Mouse (Mus musculus) hindbrain, embryonic 14.5 days (tissue): ENCODE measurements around the gene Pdzrn3. TPM values are rescaled to one million over a fixed set of nuclear protein-coding genes. Genes with fewer than 3 reads are reported as not detected.

ENCODE experiments used
- ATAC-seq: fragments of 200-750 bp; cut with Nextera tagmentation; 2 replicates; pipeline ENCODE4 v1.8.0; 2017; ENCODE audit warnings: moderate number of reproducible peaks, mild to moderate bottlenecking, moderate TSS enrichment, moderate library complexity; ENCODE audit not compliant: low FRiP score
- DNase-seq: peaks from one replicate; pipeline ENCODE4 v3.0.0-alpha.2; 2015; ENCODE audit warnings: low spot score
- H3K27ac ChIP-seq: fragments of 300-500 bp; sonication (generic); 2 replicates; pipeline ENCODE4 v1.5.1; 2014; ENCODE audit warnings: mild to moderate bottlenecking, moderate library complexity
- H3K27me3 ChIP-seq: fragments of 300-500 bp; sonication (generic); 2 replicates; pipeline ENCODE4 v1.6.1; 2014; ENCODE audit warnings: mild to moderate bottlenecking, low read length, mixed read lengths; ENCODE audit not compliant: control insufficient read depth, insufficient read depth
- H3K36me3 ChIP-seq: fragments of 300-500 bp; sonication (generic); replicated peaks from 2 replicates; pipeline ENCODE4 v1.6.1; 2014; ENCODE audit not compliant: control insufficient read depth, insufficient read depth
- H3K4me1 ChIP-seq: fragments of 300-500 bp; sonication (generic); replicated peaks from 2 replicates; pipeline ENCODE4 v1.6.1; 2014; ENCODE audit warnings: antibody characterized with exemption, low read length, mixed read lengths; ENCODE audit not compliant: control insufficient read depth, insufficient read depth
- H3K4me2 ChIP-seq: fragments of 300-500 bp; sonication (generic); replicated peaks from 2 replicates; pipeline ENCODE4 v1.6.1; 2014; ENCODE audit warnings: mild to moderate bottlenecking, moderate library complexity
- H3K4me3 ChIP-seq: fragments of 300-500 bp; sonication (generic); replicated peaks from 2 replicates; pipeline ENCODE4 v1.5.1; 2014; ENCODE audit warnings: mild to moderate bottlenecking, low read length
- H3K9ac ChIP-seq: fragments of 300-500 bp; sonication (generic); 2 replicates; pipeline ENCODE4 v1.6.1; 2014
- H3K9me3 ChIP-seq: fragments of 300-500 bp; sonication (generic); 2 replicates; pipeline ENCODE4 v1.6.1; 2016; ENCODE audit warnings: low read length; ENCODE audit not compliant: control insufficient read depth
- WGBS: fragments of 180-500 bp; shearing (Covaris S2); extraction: QIAGEN DNeasy Blood & Tissue Kit; methylation state at CpG from one replicate; pipeline ENCODE4 v1.1.7; 2014; 5-methylcytosine and 5-hydroxymethylcytosine counted together
- polyA plus RNA-seq: library from polyadenylated mRNA; unstranded; fragments of >200 nt; fragmentation: Nextera tagmentation; extraction: Ambion mirVana; gene quantifications from 2 replicates; pipeline ENCODE4 v1.2.1, GENCODE M21; 2014

Pdzrn3 gene
- polyA plus RNA-seq, 1 experiment from 2014 or later, result 23.2 TPM

DNA sequence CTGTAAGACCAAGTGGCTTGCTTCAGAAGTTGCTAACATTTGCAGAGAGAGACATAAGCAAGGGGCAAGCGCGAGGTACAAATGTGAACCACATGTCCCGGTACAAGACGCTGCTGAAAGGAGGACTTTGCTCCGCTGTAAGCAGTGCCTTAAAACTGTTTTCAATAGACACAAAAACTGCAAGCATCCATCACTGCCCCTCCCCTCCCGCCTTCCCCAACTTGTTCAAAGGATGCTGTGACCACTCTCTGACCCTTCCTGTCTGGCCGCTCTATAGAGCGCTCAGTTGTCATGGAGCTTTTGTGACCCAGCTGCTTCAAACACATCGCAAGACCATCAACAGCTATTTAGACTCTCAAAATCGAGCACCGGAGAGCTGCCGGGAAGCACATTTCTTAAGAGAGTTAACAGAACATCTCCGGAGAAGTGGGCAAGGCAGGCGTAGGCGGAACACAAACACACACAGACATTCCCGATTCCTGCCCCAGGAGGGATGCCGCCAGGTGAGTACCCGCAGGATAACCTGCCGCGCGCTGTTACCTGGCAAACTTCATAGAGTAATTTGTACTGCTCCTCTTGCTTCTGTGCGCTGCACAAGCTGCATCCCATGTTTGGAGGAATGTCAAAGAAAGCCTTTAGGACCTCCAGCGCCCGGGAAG, 179.3 kb downstream of the Pdzrn3 start:
- Histone ChIP-seq H3K4me2 (peak overlapping the region; percentile 90), H3K9ac (peak overlapping the region; percentile 57), H3K4me3 (peak overlapping the region; percentile 44), H3K27ac (peak overlapping the region; percentile 78), H3K27me3 (no peaks in the 10 kb centered on the region), H3K4me1 (peaks cover 25% of the 10 kb centered on the region; the same call in 1 of the 2 replicates), H3K36me3 (no peaks in the 10 kb centered on the region), H3K9me3 (no peaks in the 10 kb centered on the region)
- peak; percentile 61 for ATAC-seq
- DNase-seq, result no peak
- 2% methylated on average over 24 of the region's 24 CpGs for WGBS

DNA sequence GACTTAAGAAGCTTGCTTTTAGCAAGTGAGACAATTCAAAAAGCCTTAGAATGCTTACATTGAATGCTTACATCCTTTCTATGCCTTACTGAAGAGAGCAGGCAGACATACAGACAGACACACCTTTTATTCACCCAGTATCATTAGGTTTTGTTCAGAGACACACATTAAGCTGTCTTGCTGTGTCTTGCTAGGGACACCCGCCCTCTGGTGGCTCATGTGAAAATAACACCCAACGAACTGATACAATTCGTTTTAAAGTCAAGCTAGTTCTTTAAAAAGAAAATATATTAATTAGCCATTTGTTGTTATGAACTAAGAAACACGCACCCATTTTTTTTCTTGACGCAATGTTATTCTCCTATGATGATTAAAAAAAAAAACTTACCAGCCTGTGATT, 180.1 kb downstream of the Pdzrn3 start:
- WGBS, result 9% methylated on average over 5 of the region's 5 CpGs
- Histone ChIP-seq H3K27ac (peak overlapping the region; percentile 78; the same call in 1 of the 2 replicates), H3K4me3 (peak overlapping the region; percentile 44), H3K36me3 (no peaks in the 10 kb centered on the region), H3K4me2 (peak overlapping the region; percentile 90), H3K4me1 (peaks cover 28% of the 10 kb centered on the region; the same call in 1 of the 2 replicates), H3K9ac (peak overlapping the region; percentile 28; the same call in 1 of the 2 replicates), H3K9me3 (no peaks in the 10 kb centered on the region), H3K27me3 (no peaks in the 10 kb centered on the region)
- no peak for ATAC-seq
- DNase-seq, result peak; percentile 89

DNA sequence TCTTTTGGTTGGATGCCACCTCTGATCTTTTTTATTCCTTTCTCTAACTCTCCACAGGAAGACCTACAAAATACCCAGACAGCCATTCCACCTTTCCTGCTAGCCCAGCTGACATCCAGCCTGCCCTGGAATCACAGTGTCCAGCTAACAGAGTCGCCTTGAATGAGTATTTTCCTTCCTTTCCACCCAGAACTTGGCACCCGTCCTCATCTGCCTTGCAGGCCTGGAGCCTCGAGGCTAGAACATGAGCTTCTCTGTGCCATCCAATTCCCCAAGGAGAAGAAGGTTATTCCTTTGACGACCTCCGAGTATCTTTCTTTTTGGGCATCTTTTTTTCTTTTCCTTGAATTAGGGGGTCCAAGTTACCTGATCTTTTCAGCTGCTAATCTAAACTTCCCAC, 181.8 kb downstream of the Pdzrn3 start:
- no peaks in the 10 kb centered on the region for H3K27me3 ChIP-seq
- ATAC-seq (no peak), DNase-seq (no peak)
- H3K9me3 ChIP-seq, result no peaks in the 10 kb centered on the region
- no peaks in the 10 kb centered on the region for H3K36me3 ChIP-seq
- no peak overlapping the region for H3K4me3 ChIP-seq
- H3K4me2 ChIP-seq, result peak overlapping the region; percentile 90
- WGBS, result 68% methylated on average over 5 of the region's 5 CpGs
- peak overlapping the region; percentile 33; the same call in 1 of the 2 replicates for H3K27ac ChIP-seq
- 0 out of 2 replicates have a peak overlapping the region, but pooled peaks have one; percentile 28 for H3K9ac ChIP-seq
- peaks cover 28% of the 10 kb centered on the region; the same call in 1 of the 2 replicates for H3K4me1 ChIP-seq

DNA sequence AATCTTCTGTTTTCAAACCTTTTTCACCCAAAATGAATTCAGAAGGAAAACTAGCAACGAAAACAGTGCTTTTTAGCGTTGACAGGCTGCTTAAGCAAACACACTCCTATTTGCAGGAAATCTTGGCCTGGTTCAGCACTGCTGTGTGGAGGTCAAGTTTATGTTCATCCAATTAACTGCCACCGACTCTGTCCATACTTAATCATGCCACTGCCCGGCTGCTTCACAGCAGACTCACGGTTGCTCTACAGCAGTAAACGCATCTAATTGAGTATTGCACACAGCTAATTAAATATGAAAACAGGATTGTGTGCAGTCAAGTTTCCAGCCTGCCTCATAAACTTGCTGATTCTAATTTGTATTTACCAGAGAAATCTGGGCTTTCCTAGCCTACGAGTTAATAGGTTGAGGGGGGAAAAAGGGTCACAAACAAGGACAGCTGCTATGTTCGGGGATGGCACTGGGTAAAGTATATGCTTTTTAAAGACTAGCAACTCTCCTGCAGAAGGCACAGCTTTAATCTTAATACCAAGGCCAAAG, 183.2 kb downstream of the Pdzrn3 start:
- H3K4me2 ChIP-seq, result peak overlapping the region; percentile 90
- no peak for DNase-seq
- WGBS, result 39% methylated on average over 8 of the region's 8 CpGs

DNA sequence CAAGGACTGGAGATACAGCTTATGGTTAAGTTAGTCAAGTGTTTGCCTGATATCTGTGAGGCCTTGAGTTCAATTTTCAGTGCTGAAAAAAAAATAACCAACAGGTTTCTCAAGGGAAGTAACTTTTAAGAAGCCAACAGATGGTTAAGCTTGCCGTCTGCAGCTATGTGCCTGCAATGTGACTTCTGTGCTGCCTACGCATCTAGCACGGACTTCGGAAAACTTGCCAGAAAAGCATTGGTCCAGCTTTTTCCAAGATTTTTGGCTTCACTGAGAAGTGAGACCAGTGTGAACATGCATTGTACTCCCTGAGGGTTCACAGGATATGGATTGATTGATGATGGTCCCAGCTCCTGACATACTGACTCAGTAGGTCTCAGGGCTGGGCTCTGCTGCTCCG, 186.1 kb downstream of the Pdzrn3 start:
- H3K27me3 ChIP-seq, result no peaks in the 10 kb centered on the region; the same call in 1 of the 2 replicates
- 88% methylated on average over 5 of the region's 5 CpGs for WGBS

More for the DNA sequence above, 183.2 kb downstream of the Pdzrn3 start:
- peaks cover 25% of the 10 kb centered on the region; the same call in 1 of the 2 replicates for H3K4me1 ChIP-seq
- H3K27me3 ChIP-seq, result no peaks in the 10 kb centered on the region
- H3K9ac ChIP-seq, result peak overlapping the region; percentile 6; the same call in 1 of the 2 replicates
- H3K27ac ChIP-seq, result peak overlapping the region; percentile 62; the same call in 1 of the 2 replicates
- H3K9me3 ChIP-seq, result no peaks in the 10 kb centered on the region
- no peaks in the 10 kb centered on the region for H3K36me3 ChIP-seq
- no peak for ATAC-seq
- no peak overlapping the region for H3K4me3 ChIP-seq

DNA sequence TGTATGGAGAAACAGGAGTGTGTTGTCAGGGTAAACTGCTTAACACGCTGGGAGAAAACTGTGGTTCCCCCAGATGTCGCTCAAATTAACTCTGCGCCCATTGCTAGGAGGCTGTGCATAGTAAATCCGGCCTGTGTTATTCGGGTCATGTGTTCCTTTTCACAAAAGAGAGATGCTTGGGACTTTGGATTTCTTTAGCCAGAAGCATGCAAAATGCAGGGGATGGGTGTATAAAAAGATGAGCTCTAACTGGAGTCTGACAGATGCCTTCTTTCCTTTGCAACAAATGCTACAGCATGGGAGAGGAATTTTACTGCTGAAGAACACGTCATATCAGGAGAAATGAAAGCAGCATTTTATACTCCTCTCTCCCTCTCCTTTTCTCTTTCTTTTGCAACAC, 190.4 kb downstream of the Pdzrn3 start:
- Histone ChIP-seq H3K36me3 (no peaks in the 10 kb centered on the region), H3K27me3 (no peaks in the 10 kb centered on the region; the same call in 1 of the 2 replicates), H3K4me3 (no peak overlapping the region), H3K4me1 (0 out of 2 replicates have a peak, but pooled peaks cover 13% of the 10 kb centered on the region), H3K27ac (no peak overlapping the region), H3K9ac (no peak overlapping the region), H3K9me3 (no peaks in the 10 kb centered on the region), H3K4me2 (no peak overlapping the region)
- ATAC-seq (no peak), DNase-seq (no peak)
- 51% methylated on average over 6 of the region's 6 CpGs for WGBS

More for the DNA sequence above, 186.1 kb downstream of the Pdzrn3 start:
- no peak overlapping the region for H3K4me3 ChIP-seq
- no peaks in the 10 kb centered on the region for H3K9me3 ChIP-seq
- DNase-seq (no peak), ATAC-seq (no peak)
- H3K9ac ChIP-seq, result no peak overlapping the region
- H3K4me1 ChIP-seq, result peaks cover 24% of the 10 kb centered on the region; the same call in 1 of the 2 replicates
- H3K36me3 ChIP-seq, result no peaks in the 10 kb centered on the region
- H3K4me2 ChIP-seq, result no peak overlapping the region
- H3K27ac ChIP-seq, result no peak overlapping the region

DNA sequence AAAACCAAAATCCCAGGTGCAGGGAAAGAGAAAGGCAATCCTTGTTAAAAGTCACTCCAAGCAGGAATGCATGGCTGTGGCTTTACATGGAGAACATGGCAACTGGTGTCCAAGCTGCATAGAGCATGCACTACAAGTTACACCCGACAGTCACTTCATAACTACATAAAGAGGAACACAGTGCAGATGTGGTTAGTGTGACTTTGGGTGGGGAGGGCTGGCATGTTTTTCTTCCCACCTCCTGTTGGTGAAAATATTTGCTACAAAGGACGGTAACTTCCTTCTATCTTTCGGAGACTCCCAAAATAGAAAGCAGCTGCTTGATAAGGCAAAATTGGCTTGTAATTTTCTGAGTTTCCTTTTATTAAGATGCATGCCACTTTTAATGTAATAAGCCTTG, 190.8 kb downstream of the Pdzrn3 start:
- no peaks in the 10 kb centered on the region; the same call in 1 of the 2 replicates for H3K27me3 ChIP-seq
- ATAC-seq (no peak), DNase-seq (no peak)
- no peak overlapping the region for H3K4me3 ChIP-seq
- H3K27ac ChIP-seq, result no peak overlapping the region
- H3K36me3 ChIP-seq, result no peaks in the 10 kb centered on the region
- whole genome bisulfite sequencing, result 83% methylated on average over 3 of the region's 3 CpGs
- no peaks in the 10 kb centered on the region for H3K9me3 ChIP-seq
- no peak overlapping the region for H3K4me2 ChIP-seq
- H3K4me1 ChIP-seq, result 0 out of 2 replicates have a peak, but pooled peaks cover 13% of the 10 kb centered on the region
- no peak overlapping the region for H3K9ac ChIP-seq

DNA sequence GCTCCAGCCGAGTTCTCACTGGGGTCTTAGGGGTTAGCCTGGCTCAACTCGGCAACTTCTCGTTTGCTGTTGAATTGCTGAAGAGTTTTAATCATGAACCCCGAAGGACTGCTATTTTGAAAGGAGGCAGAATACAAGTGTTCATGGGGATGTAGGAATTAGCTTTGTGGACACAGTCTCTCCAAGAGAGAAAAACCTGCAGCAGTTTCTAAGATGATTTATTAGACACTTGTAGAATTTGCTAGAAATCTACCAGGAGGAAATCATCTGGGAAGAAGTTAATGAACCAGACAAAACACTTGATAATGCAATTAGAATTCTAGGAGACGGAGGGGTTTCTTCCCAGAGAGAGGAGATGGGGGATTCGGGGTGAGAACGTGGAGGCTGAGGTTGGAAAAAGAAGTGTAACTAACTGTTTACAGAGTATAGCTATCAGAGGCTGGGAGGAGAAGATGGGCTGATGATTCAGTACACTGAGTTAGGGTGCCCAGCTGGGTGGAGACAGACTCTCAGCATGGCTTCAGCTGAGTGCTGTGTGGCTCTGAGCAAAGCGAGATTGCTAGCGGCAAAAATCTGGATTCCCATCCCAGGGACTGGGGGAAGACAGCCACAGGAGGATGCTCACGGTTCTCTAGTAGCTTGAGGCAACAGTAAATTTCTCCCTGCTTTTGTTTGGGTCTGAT, 193.5 kb downstream of the Pdzrn3 start:
- DNase-seq (no peak), ATAC-seq (peak; percentile 41; the same call in 1 of the 2 replicates)
- no peak overlapping the region for H3K27ac ChIP-seq
- 50% methylated on average over 10 of the region's 10 CpGs for WGBS
- H3K4me1 ChIP-seq, result 0 out of 2 replicates have a peak, but pooled peaks cover 13% of the 10 kb centered on the region
- H3K4me3 ChIP-seq, result no peak overlapping the region
- no peak overlapping the region for H3K4me2 ChIP-seq
- H3K9ac ChIP-seq, result no peak overlapping the region
- H3K9me3 ChIP-seq, result no peaks in the 10 kb centered on the region
- H3K36me3 ChIP-seq, result no peaks in the 10 kb centered on the region
- no peaks in the 10 kb centered on the region; the same call in 1 of the 2 replicates for H3K27me3 ChIP-seq

DNA sequence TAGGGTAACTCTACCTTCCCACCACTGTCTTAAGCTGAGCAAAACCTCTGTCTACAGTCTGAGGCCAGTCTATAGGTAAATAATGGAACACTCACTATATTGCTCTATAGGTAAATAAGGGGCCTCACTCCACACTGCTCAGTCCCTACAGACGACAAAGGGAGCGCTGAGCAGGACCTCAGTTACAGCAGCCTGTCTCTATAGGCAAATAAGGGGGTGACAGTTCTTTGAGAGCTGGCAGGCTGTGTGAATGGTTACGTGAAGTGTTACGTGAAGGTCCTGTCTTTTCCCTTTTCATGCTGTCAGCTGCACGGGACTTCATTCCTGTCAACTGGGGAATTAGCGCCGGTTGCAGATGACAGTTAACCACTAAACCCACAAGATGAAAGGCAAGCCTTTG, 207.0 kb downstream of the Pdzrn3 start:
- no peak overlapping the region for H3K27ac ChIP-seq
- H3K36me3 ChIP-seq, result peaks cover 8% of the 10 kb centered on the region; the same call in 1 of the 2 replicates
- no peak overlapping the region for H3K4me2 ChIP-seq
- 69% methylated on average over 7 of the region's 7 CpGs for WGBS
- peaks cover 9% of the 10 kb centered on the region for H3K4me1 ChIP-seq
- no peak overlapping the region for H3K9ac ChIP-seq
- ATAC-seq (no peak), DNase-seq (no peak)
- H3K4me3 ChIP-seq, result no peak overlapping the region
- no peaks in the 10 kb centered on the region for H3K9me3 ChIP-seq
- H3K27me3 ChIP-seq, result no peaks in the 10 kb centered on the region
